Mouse (Mus musculus): ENCODE results near the gene Large2.
A peak's percentile ranks its signal among the peaks of the same experiment; 100 is the strongest.

GRCm38 (mm10) chr2:92423702-92424461 lies 49.2 kb upstream of the Large2 start:
- peak; percentile 38 for TF ChIP-seq CTCF (IDR thresholded peaks at IDR 0.05; ENCODE audit: low read depth)
- TF ChIP-seq EP300 (optimal IDR thresholded peaks at IDR 0.05) = no peak
